Mouse (Mus musculus) adipocyte (in vitro differentiated cells): ENCODE data around the gene Pde2a.

Source experiments
- DNase-seq: peaks from one replicate; pipeline ENCODE4 v3.0.0-alpha.2; 2016; ENCODE audit warnings: low spot score

The Pde2a gene

DNA sequence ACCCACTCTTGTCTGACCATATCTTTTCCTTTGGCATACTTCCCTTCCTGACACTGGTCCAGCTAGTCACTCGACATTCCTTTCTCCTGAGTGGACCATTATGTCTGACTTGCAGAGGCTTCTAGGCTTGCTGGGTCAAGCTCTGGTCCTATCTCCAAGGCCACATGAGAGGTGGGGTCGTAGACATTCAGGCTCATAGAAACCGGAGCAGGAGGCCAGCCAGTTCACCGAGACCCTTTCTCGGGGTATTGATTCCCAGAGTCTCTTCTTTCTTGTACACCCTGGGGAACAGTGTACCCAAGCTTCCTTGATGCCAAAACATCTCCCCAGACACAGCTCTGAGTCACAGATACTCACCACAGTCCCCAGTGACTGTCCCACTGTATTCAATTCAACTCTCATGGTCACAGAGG lies 52.9 kb downstream of the Pde2a start:
- DNase-seq = peak; percentile 7

DNA sequence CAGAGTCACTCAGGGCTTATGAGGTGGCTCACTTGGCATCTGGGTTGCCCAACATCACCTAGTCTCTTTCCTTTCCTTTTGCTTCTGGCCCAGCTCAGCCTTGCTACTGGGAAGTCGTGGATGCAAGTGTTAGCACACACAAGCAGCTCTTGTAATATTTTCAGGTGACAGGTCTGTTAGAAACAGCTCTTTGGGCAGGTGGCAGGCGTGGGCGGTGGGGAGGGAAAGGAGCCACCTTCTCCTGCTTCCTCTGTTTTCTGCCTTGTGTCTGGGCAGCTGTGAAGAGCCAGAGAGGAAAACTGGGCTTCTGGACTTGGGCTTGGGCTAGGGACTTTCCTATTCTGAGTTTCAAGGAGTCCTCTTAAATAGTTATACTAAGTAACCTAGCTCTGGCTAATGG lies 54.5 kb downstream of the Pde2a start:
- no peak for DNase-seq

DNA sequence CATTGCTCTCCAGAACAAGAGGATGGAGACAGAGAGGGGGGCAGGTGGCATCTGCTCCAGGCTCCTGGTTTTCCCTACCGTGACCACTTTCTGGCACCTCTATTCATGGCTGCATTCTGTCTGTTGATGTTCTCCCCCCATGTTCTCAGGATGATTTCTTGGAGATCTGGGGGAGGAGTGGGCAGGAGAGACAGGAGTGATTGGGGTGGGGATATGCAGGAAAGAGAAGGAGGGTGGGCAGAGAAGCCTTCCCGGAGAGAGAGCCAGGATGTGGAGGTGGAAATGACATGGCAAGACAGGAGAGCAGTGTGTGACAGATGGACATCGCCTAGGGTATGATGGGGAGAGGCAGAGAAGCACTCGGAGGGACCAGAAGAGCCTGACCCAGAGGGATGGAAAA lies 55.0 kb downstream of the Pde2a start:
- no peak for DNase-seq

DNA sequence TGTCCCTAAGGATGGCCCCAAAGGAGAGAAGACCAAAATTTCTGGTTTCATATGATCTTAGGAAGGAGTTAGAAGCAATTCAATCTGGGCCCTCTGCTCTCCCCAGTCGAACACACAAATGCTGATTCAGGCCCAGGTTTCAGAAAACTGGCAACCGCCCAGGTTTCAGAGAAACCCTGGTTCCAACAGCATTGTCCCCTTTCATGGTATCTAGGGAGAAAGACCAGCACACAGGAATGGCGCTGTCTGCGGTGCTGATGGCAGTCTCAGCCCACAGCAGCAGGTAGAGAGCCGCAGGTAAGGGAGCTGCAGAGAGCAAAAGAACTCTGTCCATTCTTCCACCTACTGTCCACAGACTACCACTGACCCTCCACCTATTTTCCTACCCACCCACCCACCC lies 55.7 kb downstream of the Pde2a start:
- no peak for DNase-seq

DNA sequence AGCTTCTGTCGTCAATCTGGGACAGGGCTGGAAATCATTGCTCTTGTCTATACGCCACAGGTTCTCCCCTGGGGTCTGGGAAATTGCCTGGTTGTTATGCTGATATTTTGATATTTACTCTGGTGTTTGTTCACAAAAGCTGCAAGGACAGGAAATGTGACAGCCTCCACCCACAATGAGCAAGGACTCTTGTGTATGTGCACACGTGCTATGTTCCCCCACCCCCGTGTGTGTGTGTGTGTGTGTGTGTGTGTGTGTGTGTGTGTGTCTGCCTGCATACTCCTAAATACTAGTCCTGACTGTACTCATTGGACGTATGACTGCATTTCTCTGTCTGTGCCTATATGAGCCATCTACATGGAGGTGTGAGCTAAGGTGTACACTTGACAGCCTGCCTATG lies 56.6 kb downstream of the Pde2a start:
- no peak for DNase-seq

DNA sequence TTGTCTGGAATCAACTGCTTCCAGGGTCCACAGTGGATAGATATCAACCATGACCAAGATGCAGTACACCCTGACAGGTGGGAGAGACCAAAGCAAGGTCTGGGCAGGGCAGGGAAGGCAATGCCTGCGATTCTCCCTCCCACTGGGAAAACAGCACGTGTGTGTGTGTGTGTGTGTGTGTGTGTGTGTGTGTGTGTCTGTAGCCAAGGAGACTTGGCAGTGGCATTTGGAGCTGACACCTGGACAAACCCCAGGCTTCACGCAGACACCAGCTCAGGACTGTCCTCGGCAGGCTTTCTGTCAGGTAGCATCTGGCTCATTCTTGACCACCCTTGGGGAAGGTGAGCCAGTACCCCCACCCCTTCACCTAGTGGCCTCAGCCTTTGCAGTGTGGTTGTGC lies 58.4 kb downstream of the Pde2a start:
- DNase-seq = no peak

DNA sequence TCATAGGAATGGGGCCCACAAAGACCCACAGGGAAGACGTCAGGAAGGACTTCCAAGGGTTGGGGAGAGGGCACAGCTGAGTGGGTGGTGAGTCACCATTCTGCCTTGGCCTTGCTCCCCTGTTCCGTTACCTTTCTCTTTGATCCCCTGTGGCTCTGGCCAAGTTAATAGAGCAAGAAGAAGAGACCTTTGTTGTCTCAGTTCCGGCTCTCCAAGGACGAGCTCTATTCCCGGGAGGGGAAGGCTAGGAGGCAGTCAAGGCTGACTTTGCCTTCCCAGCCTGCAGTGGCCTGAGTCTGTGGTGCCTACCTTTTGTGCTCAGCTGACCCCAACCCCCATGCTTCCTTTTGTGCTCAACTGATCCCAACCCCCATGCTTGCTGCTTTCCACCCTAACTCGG lies 59.2 kb downstream of the Pde2a start:
- no peak for DNase-seq

DNA sequence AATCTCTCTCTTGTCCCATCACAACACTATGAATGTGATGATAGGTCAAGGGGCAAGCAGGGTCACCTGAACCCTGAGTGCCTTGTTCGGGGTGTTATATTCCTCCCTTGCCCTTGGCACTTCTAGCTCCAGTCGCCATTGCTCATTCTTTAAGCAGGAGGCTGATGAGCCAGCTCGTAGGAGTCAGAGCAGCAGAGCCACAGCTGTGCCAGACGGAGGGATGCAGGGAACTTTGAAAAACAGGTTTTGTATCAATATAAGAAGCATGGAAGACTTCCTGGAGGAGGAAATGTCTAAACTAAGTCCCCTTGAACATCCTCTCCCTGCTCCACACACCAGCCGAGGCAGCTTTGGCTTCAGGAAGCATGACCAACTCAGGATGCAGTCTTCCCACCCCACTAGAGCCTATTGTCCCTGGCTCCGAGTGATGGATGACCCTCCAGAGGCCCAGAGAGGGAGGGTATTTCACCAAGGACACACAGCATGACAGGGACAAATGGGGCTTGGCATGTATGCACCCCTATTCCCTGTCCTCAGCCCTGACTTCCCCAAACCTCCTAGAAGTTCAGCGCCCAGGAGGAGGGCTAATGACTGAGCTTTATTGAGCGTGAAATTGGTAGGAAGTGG lies 60.5 kb downstream of the Pde2a start:
- DNase-seq = no peak

DNA sequence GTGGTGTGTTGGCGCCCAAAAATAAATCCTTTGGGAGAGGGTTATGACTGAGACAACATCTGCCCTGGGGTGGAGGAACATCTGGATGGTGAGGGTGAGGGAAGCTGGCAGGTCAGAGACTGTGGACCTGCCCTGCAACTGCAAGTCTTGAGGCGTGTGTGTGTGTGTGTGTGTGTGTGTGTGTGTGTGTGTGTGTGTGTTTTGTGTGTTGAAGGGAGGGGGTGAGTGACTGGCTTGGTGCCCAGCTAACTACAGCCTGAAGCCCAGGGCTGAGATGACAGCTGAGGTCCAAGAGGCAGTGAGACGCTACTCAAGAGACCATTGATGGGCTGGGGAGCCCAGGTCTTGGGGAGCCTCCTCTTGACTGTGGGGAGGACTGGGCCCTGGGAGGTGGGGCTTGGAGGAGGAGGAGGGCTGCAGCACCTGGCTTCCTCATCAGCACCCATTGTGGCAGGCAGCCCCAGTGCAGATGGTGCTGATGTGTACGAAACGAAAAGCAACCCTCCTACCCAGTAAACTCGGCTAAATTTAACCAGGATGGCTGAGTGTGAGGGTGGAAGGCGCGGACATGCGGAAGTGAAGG lies 61.1 kb downstream of the Pde2a start:
- DNase-seq = peak; percentile 14

DNA sequence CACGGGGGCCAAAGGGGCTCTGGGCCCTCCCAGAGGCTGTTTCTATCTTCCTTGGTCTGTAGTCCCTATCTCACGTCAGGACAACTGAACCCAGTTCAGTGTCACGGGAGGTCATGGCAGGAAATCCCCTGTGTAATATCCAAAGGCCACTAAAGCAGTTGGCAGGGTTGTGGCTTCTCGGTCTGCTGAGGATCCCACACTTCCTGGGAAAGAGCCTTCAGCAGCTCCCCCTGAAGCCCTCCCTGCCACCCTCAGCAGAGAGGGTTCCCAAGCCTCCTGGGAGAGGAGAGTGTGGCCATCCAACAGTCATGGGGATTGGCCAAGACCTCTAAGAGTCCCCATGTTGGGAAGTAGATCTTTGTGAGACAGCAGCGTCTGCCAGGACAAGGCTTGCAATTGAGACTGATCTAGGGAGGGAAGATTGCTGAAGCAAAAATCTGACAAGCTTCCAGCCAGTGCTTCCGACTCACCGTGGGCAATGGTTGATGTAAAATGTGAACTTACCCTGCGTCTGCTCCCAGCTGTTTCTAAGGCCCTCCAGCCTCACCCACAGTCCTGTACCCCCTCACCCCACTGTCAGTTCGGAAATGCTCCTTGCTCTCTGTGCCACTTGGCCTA lies 62.1 kb downstream of the Pde2a start:
- DNase-seq = peak; percentile 70

DNA sequence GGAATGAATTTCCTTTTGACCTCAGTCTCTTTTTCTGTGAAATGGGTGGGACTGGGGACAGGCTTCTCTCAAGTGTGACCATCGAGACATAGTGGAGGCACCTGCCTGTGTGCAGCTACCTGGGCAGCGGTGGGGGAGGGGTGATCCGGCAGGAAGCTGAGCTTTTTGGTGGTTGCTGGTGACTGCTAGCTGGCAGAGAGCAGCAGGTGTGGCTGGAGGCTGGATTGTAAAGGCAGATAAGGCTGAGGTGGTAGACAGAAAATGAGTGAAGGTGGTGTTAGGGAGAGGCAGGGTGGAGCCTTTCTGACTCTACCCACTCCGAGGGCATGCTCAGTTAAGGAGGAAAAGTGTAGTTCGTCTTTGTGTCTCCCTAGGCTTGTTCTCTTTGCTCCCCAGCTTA lies 65.6 kb downstream of the Pde2a start:
- no peak for DNase-seq

DNA sequence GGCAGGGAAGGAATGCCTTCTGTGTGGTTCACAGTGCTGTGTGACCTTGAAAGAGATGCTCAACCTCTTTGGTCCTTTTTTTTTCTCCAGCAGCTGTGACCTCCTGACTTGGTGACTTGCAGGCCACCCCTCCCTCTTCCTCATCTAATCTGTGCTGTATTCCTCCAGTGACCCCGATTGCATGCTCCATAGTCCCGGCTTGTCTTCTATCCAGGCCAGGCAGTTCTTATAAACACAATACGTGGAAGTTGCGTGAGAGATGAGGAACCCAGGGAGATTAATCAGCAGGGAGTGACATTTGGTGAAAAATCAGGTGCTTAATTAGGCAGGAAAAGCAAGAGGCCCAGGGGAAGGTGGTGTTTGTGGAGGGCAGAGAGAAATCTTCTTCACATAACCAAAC lies 69.5 kb downstream of the Pde2a start:
- DNase-seq = no peak

DNA sequence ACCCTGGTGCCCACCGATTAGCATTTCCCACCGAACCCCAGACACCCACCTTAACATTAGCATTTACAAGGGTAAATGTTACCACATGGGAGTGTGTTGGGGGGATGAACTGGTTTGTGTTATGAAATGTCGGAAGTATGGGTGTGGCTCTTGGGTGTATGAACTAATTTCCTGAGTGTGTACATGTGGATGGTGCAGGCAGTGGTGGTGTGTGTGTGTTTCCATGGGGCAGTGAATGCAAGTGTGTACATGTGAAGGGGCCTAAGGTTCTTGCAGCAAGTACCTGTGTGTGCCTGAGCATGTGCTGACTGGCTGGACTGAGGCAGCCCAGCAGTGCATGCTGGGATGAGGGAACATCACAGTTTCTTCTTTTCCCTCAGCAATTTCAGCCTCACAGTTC lies 76.9 kb downstream of the Pde2a start:
- DNase-seq = no peak

DNA sequence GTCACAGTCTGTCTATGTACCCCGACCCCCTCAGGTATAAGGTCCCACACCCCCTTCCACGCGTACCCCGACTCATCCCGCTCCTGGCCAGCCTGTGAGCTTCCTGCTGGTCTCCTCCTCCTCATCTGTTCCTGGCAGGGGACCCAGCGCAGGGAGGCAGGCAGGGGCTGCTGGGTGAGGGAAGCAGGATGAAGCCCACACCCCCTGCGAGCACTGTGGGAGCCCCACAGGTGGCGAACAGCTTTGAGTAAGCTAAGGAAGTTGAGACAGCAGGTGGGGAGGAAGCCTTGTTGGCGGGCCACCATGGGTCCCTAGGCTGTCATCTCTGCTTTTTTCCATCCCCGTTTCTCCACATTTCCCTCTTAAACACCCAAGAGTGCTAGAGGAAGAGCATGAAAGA lies 77.8 kb downstream of the Pde2a start:
- DNase-seq = no peak

DNA sequence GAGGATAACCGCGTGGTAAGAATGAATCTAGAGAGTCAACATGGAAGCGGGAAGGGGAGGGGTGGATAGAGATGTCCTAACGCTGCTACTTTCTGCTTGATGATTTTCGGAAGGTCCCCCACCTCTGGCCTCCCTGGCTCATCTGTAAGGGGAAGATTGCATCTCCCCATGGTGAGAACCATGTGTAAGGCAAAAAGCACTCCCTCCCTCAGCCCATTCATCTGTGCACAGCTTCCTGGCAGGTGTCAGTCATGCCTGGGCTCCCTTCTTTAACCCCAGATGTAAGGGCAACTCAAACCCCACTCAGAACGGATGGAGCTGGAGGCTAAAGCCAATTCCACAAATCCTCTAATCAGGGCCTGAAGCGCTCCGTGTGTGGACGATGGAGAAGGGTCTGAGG lies 78.2 kb downstream of the Pde2a start:
- no peak for DNase-seq

DNA sequence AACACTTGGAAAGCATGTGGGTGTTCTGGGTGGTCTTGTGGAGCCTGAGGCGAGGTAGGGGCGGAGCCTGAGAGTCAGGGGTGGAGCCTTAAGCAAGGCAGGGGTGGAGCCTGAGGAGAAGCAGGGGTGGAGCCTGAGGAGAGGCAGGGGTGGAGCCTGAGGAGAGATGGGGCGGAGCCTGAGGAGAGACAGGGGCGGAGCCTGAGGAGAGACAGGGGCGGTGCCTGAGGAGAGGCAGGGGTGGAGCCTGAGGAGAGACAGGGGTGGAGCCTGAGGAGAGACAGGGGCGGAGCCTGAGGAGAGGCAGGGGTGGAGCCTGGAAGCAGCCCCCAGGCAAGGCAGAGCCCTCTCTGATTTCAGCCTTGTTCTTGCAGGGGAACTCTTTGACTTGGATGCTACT lies 79.7 kb downstream of the Pde2a start:
- no peak for DNase-seq

DNA sequence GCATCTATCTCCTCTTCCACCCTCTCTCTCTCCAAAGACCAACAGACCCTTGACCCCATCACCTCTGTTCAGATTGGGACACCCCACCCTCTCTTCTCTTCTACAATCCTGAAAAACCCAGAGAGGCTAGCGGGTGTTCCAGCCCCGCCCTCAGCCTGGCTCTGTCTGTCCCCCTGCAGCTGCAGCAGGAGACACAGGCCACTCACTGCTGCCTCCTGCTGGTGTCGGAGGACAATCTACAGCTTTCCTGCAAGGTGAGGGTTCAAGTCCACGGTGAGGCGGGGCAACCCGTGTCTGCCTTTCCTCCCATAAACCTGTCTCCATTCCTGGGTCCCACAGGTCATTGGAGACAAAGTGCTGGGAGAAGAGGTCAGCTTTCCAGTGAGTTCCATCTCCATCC lies 80.2 kb downstream of the Pde2a start:
- DNase-seq = peak; percentile 10

DNA sequence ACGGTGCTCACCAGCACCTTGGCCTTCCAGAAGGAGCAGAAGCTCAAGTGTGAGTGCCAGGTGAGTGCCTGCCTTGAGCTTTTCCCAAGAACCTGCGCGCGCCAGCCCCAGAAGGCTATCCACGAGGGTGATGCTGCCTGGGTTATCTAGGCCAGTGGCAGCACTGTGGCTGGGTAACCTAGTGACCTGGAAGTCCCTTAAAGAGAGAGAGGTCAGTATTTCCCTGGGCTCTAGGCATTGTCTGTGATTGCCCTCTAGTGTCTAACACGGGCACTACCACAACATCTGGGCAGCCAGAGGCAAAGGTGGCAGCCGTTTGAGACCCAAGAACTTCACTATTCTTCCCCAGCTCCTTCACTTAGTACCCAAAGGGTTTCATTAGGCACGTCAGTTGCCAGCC lies 81.9 kb downstream of the Pde2a start:
- peak; percentile 72 for DNase-seq

DNA sequence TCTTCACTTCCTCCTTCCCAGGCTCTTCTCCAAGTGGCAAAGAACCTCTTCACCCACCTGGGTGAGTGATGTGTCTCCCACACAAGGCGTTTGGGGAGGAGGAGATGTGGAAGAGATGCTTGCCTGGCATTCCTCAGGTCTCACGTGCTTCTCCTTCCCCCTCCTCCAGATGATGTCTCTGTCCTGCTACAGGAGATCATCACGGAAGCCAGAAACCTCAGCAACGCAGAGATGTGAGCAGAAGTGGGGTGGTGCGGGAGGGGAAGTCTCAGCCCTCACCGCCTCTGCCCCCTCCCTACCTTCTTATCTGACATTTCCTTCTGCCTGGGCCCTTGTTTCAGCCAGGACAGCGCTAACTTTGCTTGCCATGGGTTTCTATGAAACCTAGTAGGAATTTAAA lies 82.3 kb downstream of the Pde2a start:
- DNase-seq = no peak

DNA sequence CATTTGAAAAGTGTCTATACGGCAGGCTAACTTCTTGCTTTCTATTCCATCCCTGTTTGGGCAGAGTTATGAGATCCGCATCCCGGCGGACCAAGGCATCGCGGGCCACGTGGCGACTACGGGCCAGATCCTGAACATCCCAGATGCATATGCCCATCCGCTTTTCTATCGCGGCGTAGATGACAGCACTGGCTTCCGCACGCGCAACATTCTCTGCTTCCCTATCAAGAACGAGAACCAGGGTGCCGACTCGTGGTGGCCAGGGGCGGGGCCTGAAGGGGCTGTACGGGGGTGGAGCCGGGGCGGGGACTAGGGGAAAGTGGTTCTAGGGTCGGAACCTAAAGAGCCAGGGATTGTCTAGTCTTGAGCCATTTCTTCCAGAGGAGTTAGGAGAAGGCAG lies 83.0 kb downstream of the Pde2a start:
- no peak for DNase-seq

DNA sequence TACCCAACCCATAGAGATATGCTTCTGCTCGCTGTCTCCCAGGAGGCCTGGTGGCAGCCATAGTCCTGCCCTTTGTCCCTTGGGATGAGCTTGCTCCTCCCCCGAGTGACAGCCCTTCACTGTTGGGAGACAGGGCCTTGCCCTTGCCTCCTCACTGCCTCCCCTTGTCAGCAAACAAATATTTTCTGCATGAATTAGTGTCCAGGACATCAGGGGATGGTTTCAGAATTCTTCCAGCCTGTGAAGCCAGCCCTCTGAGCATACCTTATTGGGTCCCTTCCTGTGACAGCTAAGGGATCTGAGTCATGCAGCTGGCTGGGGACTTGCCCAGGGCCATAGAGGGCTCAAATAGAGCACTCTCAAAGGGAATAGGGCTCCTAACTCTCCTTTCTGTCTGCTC lies 87.7 kb downstream of the Pde2a start:
- DNase-seq = no peak

DNA sequence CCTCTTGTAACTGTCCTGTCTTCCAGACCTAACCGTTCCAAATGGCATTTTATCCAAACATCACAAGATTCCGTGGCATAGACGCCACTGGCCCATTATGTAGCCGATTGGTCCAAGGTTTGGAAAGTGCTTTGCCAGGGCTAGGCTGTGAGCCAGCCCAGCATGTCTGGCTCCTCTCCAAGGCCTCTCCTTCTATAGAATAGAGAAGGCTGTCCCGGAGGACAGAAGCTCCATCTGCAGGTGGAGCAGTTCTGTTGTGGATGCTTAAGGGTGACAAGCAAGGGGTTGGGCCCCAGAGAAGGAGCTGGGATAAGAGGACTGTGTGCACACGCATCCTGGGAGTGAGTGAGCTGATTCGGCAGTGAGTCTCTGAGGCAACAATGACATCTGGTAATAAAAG lies 92.2 kb downstream of the Pde2a start:
- DNase-seq = no peak

DNA sequence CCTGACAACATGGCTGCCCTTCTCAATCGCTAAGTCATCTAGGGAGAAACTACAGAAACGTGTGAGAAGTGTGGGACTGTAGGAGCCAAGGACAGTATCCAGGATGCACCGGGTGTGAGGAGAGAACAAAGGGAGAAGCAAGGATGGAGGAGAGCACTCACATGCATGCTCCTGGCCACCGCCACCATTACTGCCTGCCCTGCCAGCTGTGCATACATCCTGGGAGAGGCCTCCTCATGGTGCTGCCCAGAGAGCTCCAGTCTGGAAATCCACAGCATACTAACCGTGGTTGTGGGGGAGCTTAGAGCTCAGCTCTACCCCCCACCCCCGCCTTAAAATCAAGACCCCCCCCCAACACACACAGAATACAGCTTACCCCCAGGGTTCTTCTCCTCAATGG lies 93.3 kb downstream of the Pde2a start:
- DNase-seq = no peak

DNA sequence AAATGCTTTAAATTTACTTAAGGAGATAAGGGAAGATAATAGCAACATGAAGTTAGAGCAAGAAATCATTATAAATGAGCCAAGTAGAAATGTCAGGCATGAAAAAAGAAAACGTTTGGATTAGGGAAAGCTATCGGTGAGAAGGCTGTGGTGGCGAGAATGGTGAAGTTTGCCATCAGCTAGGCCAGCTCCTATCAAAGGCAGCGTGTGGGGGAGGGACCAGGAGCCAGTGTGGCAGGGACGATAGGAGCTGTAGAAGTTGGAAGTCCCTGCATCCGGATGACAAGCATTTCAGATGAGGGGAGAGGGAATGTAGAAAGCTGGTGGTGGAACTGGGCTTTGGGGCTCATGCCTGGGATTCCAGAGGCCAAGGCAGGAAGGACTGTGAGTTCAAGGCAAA lies 93.8 kb downstream of the Pde2a start:
- no peak for DNase-seq
